Mouse (Mus musculus): ENCODE measurements around the gene Cacna1d.

- TF ChIP-seq CTCF (IDR thresholded peaks at IDR 0.05; ENCODE audit: low read depth, low read length): no peak
- TF ChIP-seq POLR2AphosphoS5 (IDR thresholded peaks at IDR 0.05; ENCODE audit: insufficient replicate concordance, low read depth, low read length): no peak
- no peak for TF ChIP-seq GATA1 (IDR thresholded peaks at IDR 0.05; ENCODE audit: borderline replicate concordance, low read length)
- no peak for TF ChIP-seq TAL1 (conservative IDR thresholded peaks at IDR 0.05; ENCODE audit: low read depth, low read length)
These were observed 68.7 kb downstream of the Cacna1d start for GRCm38 (mm10) chr14:30422376-30423140.

Measured in G1E (cell line).